Comparison of ENCODE assay signal across 18 mouse cellular contexts in genomic region chr14:61786031-61786430, GRCm38 (mm10).
"Had no signal": no experiment of that assay in that cellular context is flagged by ENCODE, and none has a peak within 500 bp of the region (broad histone marks: within the 10 kb centered on the region; RNA-seq: fewer than 3 reads in every experiment).

No protein-coding gene starts in this region.

- H3K27ac ChIP-seq: midbrain, embryonic 10.5 days; midbrain, embryonic 12.5 days; neural tube, embryonic 13.5 days; neural tube, embryonic 15.5 days had no signal

- DNase-seq: lung, adult 18-20 months; lung, embryonic 14.5 days; lung, postnatal 10 days; lung, postnatal 4 days; midbrain, embryonic 14.5 days; retina, postnatal 1 day; right cerebral cortex, postnatal 25 days; right cerebral cortex, postnatal 4 days; spleen, adult 18-20 months; thymus, adult 18-20 months; thymus, postnatal 14 days; thymus, postnatal 36 days had no signal

- ATAC-seq: midbrain, embryonic 16.5 days had no signal

- H3K4me3 ChIP-seq: midbrain, embryonic 10.5 days; midbrain, embryonic 12.5 days; myocyte; neural tube, embryonic 13.5 days; neural tube, embryonic 15.5 days had no signal
